Comparison of ENCODE assay signal across 29 mouse cellular contexts in the genomic region with DNA sequence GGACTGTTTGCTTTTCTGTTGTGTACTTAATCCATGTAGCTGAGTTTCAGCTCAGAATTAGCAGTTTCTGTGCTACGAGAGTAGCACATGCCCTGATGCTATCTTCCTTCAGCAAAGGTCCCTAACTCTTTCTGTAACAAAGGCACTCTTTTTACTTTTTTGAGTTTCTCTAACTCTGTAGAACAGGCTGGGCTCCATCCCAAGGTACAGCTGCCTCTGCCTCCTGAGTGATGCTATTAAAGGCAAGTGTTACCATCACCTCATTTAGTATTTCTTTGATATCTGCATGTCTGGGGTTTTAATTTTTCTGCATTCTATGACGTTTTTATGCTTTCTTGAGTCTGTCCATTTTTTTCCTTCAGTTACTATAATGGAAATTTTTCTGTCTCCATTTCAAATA.
"Had no signal": no experiment of that assay in that cellular context is flagged by ENCODE, and none has a peak within 500 bp of the region (broad histone marks: within the 10 kb centered on the region; RNA-seq: fewer than 3 reads in every experiment).

No protein-coding gene starts in this region.

- H3K36me3 ChIP-seq: embryonic facial prominence, embryonic 10.5 days; embryonic facial prominence, embryonic 12.5 days; embryonic facial prominence, embryonic 13.5 days; embryonic facial prominence, embryonic 15.5 days; forebrain, embryonic 10.5 days; forebrain, embryonic 12.5 days; forebrain, embryonic 15.5 days had no signal

- H3K9me3 ChIP-seq: embryonic facial prominence, embryonic 10.5 days; embryonic facial prominence, embryonic 12.5 days; embryonic facial prominence, embryonic 13.5 days; embryonic facial prominence, embryonic 15.5 days; forebrain, embryonic 10.5 days; forebrain, embryonic 12.5 days; forebrain, embryonic 13.5 days; forebrain, embryonic 15.5 days had no signal

- DNase-seq: cerebellum, adult 2 months; cerebellum, adult 8-10 months; cerebellum, adult 9-10 months; cerebellum, adult 9-11 months; cerebellum, postnatal 10 days; cerebellum, postnatal 14 days; cerebellum, postnatal 25 days; cerebellum, postnatal 36 days; embryo, embryonic 11 days; forebrain, postnatal 0 days; gastrocnemius, adult 2 months; gastrocnemius, postnatal 10 days; gastrocnemius, postnatal 14 days; gastrocnemius, postnatal 25 days; gastrocnemius, postnatal 36 days; heart, adult 11 months; heart, adult 18-20 months; heart, adult 2 months had no signal

- H3K9ac ChIP-seq: embryonic facial prominence, embryonic 12.5 days; embryonic facial prominence, embryonic 13.5 days; embryonic facial prominence, embryonic 15.5 days; forebrain, embryonic 12.5 days; forebrain, embryonic 13.5 days; forebrain, embryonic 15.5 days; forebrain, postnatal 0 days had no signal

- H3K4me3 ChIP-seq: embryonic facial prominence, embryonic 10.5 days; embryonic facial prominence, embryonic 12.5 days; embryonic facial prominence, embryonic 13.5 days; embryonic facial prominence, embryonic 15.5 days; erythroblast, embryonic 14.5 days; forebrain, embryonic 10.5 days; forebrain, embryonic 12.5 days; forebrain, embryonic 13.5 days; forebrain, embryonic 15.5 days; gastrocnemius, adult 2 months; heart, adult 2 months had no signal

- H3K4me2 ChIP-seq: embryonic facial prominence, embryonic 12.5 days; embryonic facial prominence, embryonic 13.5 days; embryonic facial prominence, embryonic 15.5 days; forebrain, embryonic 12.5 days; forebrain, embryonic 13.5 days; forebrain, embryonic 15.5 days had no signal

- H3K4me1 ChIP-seq: embryonic facial prominence, embryonic 10.5 days; embryonic facial prominence, embryonic 12.5 days; embryonic facial prominence, embryonic 13.5 days; embryonic facial prominence, embryonic 15.5 days; forebrain, embryonic 10.5 days; forebrain, embryonic 12.5 days; forebrain, embryonic 13.5 days; forebrain, embryonic 15.5 days had no signal

- ATAC-seq: forebrain, embryonic 13.5 days; forebrain, embryonic 14.5 days; forebrain, embryonic 15.5 days; forebrain, embryonic 16.5 days; forebrain, postnatal 0 days had no signal

- H3K27me3 ChIP-seq: embryonic facial prominence, embryonic 12.5 days; embryonic facial prominence, embryonic 13.5 days; embryonic facial prominence, embryonic 15.5 days; forebrain, embryonic 12.5 days; forebrain, embryonic 13.5 days; forebrain, embryonic 15.5 days had no signal

- H3K27ac ChIP-seq: embryonic facial prominence, embryonic 10.5 days; embryonic facial prominence, embryonic 12.5 days; embryonic facial prominence, embryonic 13.5 days; embryonic facial prominence, embryonic 15.5 days; forebrain, embryonic 10.5 days; forebrain, embryonic 12.5 days; forebrain, embryonic 13.5 days; forebrain, embryonic 15.5 days; gastrocnemius, adult 2 months; heart, adult 2 months had no signal
